Mouse (Mus musculus): ENCODE measurements around the gene Slc4a5.

Slc4a5 gene

DNA sequence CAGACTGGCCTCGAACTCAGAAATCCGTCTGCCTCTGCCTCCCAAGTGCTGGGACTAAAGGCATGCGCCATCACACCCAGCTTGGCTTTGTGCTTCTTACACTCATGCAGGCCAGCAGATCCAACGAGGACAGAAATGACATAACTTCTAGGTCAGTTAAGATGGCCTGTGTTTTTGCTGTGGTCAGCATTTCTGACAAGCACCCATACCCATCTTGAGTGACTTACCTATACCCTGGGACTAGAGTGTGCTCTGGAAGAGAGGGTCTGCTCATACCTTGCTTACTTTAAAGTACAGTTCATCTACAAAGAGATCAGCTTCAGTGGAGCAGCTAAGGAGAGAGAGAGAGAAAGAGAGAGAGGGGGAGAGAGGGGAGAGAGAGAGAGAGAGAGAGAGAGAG, 13.7 kb downstream of the Slc4a5 start:
- no peak for DNase-seq

DNA sequence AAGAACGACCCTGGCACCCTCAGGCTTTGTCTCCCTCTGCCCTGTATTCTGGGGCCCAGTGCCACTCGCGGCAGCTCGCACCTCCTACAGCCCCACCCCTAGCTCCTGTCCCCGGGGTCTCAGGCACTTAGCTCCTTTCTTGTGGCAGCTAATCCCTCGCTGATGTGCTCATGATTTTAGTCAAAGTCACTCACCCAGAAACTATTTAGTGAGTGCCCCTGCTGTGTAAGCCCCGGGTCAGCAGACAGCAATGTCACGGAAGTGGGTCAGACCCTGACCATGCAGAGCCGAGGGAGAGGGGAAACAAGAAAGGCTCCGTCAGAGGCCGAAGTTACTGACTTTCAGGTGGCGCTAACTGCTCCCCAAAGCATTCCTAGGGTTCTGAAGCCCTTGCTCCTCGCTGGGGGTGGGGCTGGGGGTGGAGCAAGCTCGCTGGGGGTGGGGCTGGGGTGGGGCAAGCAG, 14.7 kb downstream of the Slc4a5 start:
- peak; percentile 60 for DNase-seq

- DNase-seq: peak; percentile 21
Measured at GRCm38 (mm10) chr6:83237123-83237522, 17.5 kb downstream of the Slc4a5 start.

DNA sequence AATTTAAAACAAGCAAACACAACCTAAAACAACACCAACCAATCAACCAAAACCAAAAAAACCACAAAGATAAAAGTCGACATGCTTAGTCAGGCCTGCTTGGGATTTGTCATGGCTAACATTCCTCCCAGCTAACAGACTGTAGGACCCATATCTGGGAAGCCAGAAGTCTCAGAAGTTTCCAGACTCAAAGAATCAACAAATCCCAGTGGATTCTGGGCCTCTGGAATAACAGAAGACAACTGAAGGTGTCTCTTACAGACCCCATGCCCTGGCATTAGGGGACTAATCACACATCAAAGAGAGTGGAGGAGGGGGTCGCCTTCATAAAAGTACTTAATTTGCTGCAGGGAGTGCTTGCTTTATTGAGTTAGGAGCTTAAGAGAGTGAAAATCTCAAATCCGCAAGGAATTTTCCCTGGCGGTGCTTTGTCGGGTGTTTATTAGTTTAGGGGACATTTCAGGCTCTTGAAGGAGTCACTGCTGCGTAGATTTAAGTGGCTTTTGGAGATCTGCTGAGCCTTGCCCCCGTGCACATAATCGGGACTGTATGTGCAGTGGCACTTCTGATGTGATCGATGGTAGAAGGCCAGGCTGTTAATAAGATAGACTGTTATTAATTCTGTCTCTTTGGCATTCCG, 24.9 kb downstream of the Slc4a5 start:
- DNase-seq: no peak

GRCm38 (mm10) chr6:83245134-83245533, 25.5 kb downstream of the Slc4a5 start:
- peak; percentile 81 for DNase-seq

- DNase-seq: no peak
Measured at GRCm38 (mm10) chr6:83245997-83246396, 26.4 kb downstream of the Slc4a5 start.

DNA sequence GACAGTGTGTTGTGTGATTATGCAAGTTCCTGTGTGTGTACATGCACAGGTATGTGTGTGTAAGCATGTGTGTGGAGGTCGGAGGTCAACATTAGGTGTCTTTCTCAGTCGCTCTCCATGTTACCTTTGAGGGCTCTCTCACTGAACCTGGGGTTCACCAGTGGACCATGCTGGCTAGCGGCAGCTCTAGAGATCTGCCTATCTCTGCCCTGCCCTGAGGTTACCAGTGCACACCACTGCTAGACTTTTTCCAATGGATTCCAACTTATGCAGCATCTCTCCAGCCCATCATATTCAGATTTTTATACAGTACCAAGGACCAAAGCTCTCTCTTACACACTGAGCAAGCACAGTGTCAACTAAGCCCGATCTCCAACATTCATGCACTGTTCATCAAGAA, 27.1 kb downstream of the Slc4a5 start:
- no peak for DNase-seq

DNA sequence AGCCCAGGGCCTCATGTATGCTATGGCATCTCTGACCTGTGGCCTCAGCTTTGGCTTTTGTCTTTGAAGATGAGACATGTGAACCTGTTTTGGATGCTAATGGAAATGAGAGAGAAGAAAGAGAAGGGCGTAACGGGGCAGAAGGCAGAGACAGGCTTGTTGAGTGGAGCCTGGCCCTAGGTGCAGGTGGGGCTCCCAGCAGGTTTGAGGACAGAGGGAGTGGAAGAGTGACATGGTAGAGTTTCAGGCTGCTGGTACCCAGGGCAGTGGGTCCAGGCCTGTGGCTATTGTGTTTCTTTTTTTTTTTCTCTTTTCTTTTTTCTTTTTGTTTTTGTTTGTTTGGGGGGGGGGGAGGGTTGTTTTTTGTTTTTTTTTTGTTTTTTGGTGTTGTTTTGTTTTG, 27.5 kb downstream of the Slc4a5 start:
- no peak for DNase-seq

GRCm38 (mm10) chr6:83254242-83254641, 34.6 kb downstream of the Slc4a5 start:
- DNase-seq: no peak

DNA sequence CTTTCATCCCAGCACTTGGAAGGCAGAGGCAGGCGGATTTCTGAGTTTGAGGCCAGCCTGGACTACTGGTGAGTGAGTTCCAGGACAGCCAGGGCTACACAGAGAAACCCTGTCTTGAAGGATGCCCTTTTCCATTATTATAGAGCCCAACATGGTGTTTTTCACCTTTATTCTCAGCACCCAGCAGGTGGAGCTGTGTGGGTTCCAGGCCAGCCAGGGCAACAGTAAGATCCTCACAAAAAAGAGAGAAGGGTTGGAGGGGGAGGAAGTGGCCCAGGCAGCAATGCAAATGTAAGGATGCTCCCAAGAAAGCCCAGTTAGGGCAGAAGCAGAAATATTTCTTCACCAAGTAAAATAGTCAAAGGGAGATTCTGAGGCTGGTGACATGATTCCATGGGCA, 44.9 kb downstream of the Slc4a5 start:
- DNase-seq: no peak

DNA sequence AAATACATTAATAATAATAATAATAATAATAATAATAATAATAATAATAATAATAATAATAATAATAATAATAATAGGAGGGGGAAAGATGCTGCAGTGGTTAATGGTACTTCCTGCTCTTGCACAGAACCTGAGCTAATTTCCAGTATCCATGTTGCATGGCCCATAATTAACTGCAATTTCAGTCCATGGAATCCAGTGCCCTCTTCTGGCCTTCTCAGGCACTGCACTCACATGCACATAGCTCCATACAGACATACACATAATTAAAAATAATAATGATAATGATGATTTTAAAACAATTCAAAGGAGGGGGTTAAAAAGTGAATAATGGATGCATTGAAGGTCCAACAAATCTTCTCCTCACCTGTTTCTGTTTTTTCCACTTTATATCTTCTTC, 45.6 kb downstream of the Slc4a5 start:
- DNase-seq: no peak

DNA sequence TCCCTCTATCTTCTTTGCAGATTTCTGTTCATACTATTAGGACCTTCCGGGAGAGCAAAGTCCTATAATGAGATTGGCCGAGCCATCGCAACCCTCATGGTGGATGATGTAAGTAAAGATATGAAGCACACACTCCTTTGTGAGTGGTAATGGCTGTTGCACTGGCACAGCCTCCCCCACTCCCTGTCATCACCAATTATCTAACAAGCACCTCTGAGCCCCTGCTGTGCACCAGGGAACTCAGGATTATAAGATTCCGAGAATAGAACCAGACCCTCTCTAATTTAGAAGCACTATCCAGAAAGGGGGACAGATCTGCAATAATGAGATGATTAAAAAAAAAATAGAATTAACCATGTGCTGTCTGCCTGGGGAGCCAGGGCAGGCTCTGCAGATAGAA, 46.0 kb downstream of the Slc4a5 start:
- no peak for DNase-seq

DNA sequence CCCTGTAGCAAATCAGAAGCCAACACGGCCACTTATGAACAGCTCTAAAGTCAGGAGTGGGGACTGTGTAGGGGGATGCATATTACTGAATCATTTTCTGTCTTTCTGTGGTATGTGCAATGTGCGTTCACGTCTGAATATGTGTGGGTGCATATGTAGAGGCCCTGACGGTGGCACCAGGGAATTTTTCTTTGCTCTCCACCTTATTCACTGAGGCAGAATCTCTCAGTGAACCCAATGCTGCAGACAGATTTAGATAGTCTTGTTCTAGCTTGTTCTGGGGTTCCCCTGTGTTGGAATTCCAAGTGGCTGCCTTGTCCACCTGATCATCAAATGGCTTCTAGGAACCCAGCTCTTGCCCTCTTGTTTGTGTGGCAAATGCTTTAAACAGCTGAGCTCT, 48.0 kb downstream of the Slc4a5 start:
- DNase-seq: no peak

- DNase-seq: peak; percentile 93
Measured at GRCm38 (mm10) chr6:83268144-83269010, 48.7 kb downstream of the Slc4a5 start.

DNA sequence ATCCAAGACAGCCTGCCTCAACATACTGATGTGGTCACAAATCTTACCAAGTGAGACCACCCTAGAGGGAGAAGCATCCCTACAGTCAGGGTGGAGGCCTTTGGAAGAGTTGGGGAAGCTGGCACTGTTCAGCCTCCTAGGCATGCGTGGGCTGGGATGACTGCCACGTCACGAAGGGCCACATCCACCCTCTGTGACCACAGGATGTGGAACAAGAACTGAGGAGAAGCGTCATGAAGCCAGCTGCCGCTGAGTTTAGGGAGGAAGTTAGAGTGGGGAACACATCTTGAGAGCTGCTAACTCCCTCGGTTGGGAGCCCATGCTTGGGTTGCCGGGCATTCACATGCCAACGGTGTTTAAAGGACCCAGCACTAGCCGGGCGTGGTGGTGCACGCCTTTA, 54.1 kb downstream of the Slc4a5 start:
- DNase-seq: no peak

DNA sequence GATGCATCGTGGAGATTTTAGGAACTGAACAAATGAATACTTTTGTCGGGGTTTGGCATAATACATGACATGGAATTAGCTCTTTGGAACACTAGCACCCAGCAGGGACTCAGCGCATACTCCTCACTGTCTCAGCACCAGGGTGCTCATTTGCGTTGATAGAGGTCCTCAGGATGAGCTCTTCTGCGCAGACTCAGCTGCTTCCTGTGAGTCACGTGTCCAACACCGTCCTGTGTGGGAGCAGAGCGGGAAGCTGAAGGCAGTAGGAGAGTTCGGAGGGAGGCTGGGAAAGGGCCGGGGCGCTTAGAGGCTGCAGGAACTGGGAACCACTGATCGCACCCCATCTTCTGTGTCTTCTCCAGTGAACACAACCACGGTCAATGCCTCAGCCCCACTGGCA, 57.5 kb downstream of the Slc4a5 start:
- no peak for DNase-seq

DNA sequence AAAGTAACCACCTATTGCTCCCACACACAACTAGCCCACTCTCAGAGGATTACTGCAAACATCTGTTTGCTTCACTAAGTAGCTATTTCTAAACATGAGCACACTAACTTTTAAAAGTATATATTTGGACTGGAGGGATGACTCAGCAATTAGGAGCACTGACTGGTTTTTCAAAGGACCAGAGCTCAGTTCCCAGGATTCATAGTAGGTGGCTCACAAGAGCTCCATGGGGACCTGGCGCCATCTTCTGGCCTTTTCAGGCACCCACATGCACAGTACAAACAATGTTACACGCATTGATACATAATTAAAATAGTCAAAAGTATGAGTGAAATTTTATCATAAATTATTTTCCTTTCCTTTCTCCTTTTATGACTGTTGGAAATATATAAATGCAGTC, 59.3 kb downstream of the Slc4a5 start:
- peak; percentile 55 for DNase-seq

DNA sequence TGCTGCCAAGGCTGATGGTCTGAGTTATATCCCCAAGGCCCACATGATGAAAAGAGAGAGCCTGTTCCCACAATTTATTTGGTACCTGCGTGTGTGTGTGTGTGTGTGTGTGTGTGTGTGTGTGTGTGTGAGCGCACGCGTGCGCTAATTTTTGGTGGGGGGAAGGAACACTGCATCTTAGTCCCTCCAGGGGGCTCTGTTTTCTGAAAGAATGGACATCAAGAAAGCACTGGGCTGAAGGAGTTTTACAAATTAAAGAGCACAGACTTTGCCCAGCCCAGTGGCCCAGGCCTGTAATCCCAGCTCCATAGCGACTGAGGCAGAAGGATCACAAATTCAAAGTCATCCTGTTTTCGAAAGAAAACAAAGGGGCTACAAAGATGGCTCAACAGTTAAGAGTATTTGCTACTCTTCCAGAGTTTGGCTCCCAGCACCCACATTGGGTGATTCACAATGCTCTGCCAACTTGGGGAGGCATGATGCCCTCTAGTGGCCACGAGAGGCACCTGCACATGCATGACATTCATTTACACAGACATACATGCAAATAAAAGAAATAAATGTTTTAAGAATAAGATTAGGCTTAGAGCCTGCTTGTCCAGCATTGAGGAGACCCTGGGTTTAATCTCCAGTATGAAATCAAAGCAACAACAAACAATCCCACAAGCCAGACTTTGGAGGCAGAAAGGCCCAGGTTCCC, 60.8 kb downstream of the Slc4a5 start:
- DNase-seq: peak; percentile 25

- DNase-seq: no peak
Measured at GRCm38 (mm10) chr6:83300447-83301229, 81.0 kb downstream of the Slc4a5 start.

- DNase-seq: no peak
Measured at GRCm38 (mm10) chr6:83301294-83301693, 81.7 kb downstream of the Slc4a5 start.

DNA sequence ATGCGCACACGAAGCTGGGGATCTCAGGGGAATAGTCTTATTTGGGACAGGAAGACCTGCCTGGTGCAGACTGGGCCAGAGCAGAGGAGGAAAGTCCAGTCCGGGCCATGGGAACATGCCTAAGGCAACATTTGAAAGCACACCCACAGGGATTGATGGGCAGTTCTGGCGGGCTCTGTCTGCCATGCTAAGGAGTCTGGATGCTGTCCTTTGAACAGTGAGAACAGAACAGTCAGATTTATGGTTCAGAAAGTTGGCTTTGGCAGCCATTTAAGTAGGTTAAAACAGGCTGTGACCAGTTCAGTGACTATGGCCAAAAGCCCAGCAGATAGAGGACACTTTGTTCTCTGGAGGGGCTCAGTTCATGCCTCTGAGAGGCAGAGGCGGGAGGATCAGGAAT, 82.6 kb downstream of the Slc4a5 start:
- DNase-seq: no peak

DNA sequence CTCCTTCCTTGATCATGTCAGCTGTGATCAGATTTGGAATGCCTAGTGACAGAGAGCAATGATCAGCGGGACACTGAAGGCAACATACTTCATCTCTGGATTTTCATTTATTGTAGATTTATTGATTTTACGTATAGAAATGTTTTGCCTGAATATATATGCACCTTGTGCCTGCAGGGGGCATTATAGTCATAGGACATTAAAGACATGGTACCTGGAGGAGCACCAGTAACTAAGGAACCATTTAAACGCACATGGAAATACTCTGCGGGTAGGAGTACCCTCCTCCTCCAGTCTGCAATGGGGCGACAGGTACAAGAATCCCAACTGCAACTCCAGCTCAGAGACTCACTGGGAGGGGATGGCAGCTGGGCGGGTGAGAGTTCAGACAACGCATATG, 89.4 kb downstream of the Slc4a5 start:
- no peak for DNase-seq

- no peak for DNase-seq
Measured at GRCm38 (mm10) chr6:83311206-83311605, 91.6 kb downstream of the Slc4a5 start.

All from kidney, postnatal 10 days (tissue).